Mouse (Mus musculus) spleen, postnatal 4 days (tissue): ENCODE results near the gene Vac14.
A peak's percentile ranks its signal among the peaks of the same experiment; 100 is the strongest.

Experiments used
- DNase-seq, 2 experiments: peaks; one replicate each; pipeline ENCODE4 v3.0.0; 2022; ENCODE audit warnings: low spot score in 2 of 2

Vac14 gene

DNA sequence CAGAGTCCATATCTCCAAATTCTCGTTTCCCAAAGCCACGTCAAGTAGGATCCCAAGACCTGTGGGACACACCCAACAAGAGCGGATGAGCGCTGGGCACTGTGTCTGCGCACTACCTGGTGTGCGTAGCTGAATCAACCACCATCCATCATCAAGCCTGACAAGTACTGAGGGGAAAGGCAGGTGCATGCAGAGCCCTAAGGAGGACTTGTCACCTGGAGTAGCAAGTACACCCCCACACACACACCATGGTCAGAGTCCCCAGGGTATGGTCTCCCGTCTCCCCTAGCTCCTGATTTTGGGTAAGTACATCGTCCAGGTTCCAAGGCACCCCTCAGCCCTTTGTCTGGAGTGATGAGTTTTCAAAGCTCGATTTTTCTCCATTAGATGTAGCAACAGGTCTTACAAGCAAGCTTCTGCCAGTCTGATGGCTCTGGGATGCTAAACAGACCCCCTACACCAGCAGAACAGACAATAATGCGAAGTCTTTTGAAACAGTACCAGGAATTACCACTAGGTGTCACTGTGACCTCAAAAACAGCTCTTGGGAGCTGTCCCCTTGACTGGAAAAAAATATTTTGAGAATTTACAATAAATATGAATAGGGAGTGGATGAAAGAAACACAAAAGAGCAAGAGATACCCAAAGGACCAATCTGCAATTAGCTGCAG, 131.2 kb downstream of the Vac14 start:
- DNase-seq = peak in 1 of 2 experiments; percentile 32

DNA sequence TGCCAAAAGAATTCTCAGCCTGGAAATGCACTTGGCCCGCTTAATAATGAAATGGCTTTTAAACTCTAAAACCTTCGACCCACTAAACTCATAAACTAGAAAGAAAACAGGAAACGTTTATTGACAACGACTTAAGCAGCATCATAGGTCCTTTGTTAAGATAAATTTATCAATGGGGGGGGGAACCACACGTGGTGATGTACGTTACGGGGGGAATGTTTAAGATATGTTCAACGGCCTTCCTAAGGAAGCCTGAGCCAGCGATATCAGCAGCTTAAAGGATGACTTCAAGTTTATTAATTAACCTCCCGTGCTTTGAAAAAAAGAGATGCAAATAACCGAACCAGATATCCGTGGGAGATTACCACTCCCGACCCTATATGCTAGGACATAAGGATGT, 131.9 kb downstream of the Vac14 start:
- no peak for DNase-seq

DNA sequence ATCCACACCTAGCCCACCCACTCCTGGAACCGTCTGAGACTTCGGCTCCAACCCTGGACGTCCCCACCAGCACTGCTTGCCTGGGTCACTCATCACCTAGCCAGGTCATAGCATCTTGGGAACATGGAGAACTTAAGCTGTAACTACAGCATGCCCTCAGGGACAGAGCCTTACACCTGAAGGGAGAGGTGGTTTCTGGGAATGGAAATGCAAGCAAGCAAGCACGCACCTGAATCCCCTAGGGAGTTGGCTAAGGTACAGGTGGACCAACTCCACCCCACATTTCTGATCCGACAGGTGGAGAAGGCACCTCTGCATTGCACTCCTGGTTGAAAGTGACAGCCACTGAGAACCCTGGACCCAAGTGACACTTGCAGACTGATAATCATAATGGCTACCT, 133.1 kb downstream of the Vac14 start:
- no peak for DNase-seq

DNA sequence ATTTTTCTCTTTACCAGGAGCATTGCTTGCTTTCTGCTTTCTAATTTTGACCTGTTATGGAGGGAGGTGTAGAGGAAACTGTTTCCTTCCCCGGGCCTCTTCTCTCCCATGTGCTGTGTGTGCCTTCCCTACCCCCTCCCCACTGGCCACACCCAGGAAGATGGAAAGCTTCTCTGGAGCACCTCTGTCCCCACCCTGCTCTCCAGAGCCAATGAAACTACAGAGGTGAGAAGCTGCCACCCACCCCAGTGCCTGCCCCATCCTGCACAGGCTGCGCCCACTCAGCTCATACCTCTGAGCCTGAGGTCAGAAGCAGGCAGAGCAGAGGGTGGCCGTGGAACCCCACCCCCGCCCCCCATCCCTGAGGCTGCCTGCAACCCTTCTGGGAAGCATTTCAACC, 136.3 kb downstream of the Vac14 start:
- DNase-seq = no peak

DNA sequence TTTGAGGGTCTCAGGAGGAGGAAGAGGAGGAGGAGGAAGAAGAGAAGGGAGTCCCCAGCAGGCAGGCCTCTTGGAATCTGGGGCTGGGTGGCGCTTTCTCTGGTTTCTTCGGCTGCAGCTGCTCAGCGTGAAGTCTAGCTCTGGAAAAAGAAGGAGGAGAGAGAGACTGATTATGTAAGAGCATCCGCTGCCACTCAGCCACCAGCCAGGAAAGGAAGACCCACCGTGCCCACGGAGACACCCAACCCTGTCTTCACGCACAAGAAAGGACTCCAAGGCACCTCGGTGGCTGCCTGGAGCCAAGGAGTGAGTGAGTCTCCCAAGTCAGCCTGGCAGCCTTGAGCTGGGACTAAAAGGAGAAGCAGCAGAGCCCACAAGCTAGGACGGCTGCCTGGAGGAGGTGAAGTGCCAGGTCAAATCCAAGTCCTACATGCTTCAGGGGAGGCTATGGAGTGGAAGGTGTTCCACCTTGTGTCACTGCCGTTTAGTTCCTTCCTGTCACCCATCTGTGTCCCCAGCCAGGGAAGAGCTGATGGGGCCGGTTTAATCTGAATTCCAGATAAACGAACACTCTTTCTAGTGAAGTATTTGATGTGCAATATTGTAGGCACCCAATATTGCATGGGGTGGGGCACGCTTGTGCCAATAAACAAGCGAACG, 137.3 kb downstream of the Vac14 start:
- no peak for DNase-seq

DNA sequence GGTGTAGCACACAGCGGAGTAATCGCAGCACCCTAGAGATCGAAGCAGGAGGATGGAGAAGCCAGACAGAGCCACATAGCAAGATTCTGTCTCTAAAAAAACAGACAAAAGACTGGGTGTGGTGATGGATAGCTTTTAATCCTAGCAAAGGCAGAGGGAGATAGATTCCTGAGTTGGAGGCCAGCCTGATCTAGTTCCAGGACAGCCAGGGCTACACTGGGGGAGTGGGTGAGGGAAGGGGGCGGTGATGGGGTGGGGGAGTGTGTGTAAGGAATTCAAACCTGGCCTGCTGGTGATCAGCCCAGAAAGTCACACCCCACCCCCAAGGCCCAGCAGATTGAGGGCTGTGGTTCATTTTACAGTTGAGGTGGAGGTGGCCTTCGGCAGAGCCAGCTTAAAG, 137.8 kb downstream of the Vac14 start:
- no peak for DNase-seq

DNA sequence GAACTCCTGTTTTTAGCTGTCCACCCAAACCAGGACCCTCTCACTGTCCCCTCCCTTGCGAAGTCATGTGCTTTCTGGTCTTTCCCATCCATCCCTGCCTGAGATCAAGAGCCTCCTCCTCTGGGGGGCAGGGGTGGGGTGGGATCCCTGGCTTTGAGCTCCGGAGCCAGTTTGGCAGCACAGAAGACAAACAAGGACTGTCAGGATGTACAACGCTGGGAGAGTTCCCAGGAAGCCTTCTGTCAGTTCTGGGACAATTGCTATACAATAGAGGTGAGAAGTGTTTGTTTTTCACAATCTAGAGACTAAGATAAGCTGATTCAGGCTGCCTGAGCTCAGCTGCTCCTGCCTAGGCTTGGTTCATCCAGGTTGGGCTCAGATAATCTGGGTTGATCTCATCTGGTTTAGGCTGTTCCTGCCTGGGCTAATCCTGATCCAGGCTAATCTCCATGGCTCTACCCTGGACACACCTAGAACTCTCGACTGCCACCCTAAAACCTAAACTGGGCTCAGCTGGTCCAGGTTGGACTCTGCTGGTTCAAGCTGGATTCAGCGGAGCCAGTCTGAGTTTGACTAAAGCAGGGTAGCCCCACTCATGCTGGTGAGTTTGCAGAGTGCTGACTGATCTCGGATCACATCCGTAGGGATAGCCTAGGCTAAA, 142.0 kb downstream of the Vac14 start:
- DNase-seq = no peak

DNA sequence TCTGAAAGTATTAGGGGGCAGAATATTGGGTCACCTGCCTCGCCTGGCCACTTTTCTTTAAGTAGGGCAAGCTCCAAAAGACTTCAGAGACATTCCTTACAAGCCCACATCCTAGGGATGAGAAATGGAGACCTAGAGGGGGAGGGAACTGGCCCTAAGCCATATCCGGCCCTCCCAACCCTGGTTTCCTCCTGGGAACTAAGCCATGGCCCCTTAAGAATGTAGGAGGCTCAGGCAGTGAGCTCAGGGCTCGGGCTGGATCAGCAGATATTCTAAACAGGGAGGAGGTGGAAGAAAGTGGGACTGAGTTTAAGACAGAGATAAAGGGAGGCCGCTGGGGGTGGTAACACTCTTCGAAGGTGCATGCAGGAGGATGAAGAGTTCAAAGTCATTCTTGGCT, 142.8 kb downstream of the Vac14 start:
- DNase-seq = no peak

DNA sequence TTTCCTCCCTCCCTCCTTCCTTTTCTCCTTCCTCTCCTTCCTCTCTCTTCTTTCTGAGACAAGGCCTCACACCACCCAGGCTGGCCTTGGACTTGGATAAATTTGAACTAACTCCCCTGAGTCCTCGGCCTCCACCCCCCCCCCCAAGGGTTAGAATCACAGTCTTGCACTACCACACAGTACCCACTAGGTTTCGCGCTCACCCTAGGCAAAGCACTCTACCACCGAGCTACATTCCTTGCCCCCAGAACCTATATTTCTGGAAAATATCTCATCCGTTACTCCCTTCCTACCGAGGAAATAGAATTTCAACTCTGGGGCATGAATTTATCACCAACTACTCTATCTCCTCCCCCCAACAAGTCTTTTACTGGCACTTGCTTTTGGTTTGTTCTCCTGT, 143.6 kb downstream of the Vac14 start:
- DNase-seq = no peak

DNA sequence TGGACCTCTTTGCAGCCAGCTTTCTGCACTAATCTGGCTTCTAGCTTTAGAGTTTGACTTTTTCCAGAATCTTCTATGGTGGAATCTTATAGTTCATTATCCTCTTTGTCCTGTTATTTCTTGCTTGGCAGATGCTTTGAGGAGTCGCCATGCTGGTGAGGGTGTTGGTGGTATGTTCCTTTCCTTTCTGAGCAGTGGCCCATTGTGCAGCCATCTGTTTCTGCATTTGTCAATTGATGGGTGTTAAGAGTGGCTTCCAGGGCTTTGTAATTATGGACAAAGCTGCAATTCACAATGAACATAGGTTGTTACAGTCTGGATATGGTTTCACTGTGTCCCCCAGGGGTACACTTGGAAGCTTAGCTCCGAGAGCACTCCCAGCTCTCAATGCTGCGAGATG, 146.3 kb downstream of the Vac14 start:
- no peak for DNase-seq

DNA sequence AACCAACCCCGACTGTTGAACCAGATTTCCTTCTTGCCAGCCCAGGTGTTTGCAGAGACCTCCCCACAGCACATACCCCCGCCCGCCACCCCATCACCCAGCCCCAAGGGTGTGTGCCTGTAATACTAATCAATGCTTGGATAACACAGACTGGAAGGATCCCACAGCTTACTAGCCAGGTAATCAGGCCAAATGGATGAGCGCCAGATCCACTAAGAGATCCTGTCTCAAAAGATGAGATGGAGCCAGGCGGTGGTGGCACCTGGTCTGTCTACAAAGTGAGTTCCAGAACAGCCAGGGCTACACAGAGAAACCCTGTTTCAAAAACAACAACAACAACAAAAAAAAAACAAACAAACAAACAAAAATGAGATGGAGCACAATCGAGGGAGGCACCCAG, 148.9 kb downstream of the Vac14 start:
- DNase-seq = no peak
